Mouse (Mus musculus): ENCODE results near the gene Olfr291. TPM values are rescaled to one million over a fixed set of nuclear protein-coding genes. Genes with fewer than 3 reads are reported as not detected.

Olfr291 gene
- polyA plus RNA-seq (2017; shearing (Covaris generic)): not detected

GRCm38 (mm10) chr7:84853253-84853652 is at the start of gene Olfr291:
Gene Olfr291 (plus strand): TSS chr7:84853553.

Other genes with a start within 250 kb of the Olfr291 start
- gene Fah, start 246.8 kb upstream of the Olfr291 start, polyA plus RNA-seq (2017; shearing (Covaris generic)): 2.0 TPM
- gene Zfand6, start 163.6 kb upstream of the Olfr291 start, polyA plus RNA-seq (2017; shearing (Covaris generic)): 250 TPM
- not detected for gene Vmn2r65, start 110.6 kb downstream of the Olfr291 start, polyA plus RNA-seq (2017; shearing (Covaris generic))
- gene Vmn2r66, start 158.7 kb downstream of the Olfr291 start, polyA plus RNA-seq (2017; shearing (Covaris generic)): 0.07 TPM

All from naive thymus-derived CD4-positive, alpha-beta T cell, adult 5 months (primary cell).